Mouse (Mus musculus) embryo, embryonic 11 days (tissue): ENCODE measurements around the gene Mgst2.

Experiments used
- DNase-seq: peaks from one replicate; pipeline ENCODE4 v3.0.0-alpha.2; 2015

The Mgst2 gene

DNA sequence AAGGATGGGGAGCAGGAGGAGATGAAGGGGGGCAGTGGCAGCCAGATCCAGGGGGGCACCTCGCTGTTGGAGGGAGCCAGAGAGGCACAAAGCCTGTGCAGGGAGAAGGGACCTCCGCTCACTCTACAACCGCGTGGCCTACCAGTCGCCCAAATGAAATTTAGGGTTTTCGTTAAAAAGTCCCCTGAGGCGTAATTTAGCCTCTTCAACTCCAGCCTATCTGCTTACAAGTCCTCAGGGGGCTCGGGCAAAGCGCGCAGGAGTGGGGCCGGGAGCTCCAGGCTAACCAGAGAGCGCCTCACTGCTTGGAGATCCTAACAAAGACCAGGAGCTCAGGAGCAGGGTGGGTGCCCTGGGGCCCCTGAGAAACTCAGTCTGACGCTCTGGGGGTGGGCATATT, 41.8 kb downstream of the Mgst2 start:
- DNase-seq, result peak; percentile 77

DNA sequence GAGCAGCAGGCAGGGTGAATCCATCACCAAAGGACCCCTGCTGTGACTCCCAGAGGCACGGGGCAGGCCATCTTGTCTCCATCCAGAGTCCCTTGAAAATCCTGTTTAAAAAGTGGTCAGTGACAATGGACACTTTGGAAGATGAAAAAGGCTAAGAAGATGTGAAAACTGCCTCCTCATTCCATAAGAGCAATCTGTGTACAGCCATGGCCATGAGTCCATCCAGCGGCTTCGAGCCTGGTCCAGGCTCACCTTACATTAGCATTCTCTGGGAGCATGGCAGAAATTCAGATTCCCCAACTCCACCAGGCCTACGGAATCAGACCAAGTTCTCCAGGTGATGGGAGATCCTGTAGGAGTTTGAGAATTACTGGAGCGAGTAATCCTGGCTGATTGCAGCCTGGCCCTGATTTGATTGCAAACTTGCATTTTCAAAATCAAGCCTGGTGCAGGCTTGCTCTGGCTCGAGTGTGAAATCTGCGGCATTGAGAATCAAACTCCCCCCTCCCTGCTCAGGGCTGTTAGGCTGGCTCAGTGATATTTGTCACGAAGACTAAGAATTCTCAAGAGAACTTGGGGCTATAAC, 42.6 kb downstream of the Mgst2 start:
- no peak for DNase-seq

GRCm38 (mm10) chr3:51703478-51703877, 43.3 kb downstream of the Mgst2 start:
- DNase-seq, result peak; percentile 54

DNA sequence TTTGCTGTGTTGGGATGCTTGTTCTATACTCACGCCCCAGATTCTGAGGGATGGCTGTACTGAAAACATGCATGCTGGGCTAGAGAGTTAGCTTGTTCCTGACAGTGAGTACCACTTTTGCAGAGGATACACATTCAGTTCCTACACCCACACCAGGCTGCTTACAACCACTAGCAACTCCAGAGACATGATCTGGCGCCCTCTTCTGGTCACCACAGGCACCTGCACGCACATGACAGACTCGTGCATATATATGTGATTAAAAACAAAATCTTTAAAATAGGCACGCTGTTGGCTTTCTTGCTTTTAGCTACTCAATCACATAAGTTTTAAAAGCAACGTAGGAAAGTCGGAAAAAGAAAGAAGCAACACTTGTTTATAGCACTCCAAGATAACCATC, 45.1 kb downstream of the Mgst2 start:
- no peak for DNase-seq

DNA sequence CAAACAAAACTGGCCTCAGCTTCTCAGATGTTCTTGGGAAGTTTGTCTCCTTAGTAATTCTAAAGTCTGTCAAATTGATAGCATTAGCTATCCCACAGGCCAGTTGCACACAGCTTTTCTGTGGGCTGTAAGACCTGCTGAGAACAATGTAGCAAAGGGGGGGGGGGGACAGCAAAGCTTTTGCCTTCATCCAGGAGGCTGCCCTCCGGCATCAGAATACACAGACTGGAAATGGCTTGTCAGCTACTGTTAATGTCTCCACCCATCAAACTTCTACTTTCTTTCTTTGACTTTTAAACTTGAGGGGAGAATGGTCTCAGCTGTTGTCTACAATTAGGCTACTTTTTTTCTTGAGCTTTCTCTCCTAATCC, 48.2 kb downstream of the Mgst2 start:
- no peak for DNase-seq

DNA sequence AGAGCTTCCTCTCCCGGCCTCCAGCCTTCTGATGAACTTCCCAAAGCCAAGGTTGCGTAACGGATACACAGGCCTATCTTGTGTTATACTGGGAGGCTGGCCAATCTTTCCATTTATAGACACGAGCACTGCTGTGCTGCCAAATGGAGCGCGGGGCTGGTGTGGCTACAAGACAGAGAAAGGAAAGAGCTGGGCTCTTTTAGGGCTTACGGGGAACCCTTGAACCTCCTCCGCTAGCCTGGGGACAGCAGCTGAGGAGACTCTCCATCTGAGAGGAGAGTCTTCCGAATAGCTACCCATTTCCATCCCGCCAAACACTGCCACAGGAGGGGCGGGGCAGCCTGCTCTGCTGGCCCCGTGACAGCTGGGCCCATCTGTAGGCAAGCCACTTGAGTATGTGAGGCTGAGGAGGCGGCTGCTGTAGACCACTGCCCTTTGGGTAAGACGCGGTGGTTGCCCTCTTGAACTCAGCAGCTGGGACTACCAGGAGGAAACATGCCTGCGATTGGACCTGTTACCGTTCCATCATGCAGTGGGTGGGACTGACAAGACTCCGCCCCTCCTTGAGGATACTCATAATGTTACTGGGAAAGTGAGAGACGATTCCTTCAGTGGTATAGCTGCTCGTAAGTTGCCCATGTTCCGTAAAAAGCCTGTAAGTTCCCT, 48.7 kb downstream of the Mgst2 start:
- DNase-seq, result peak; percentile 53

GRCm38 (mm10) chr3:51712382-51712781, 52.2 kb downstream of the Mgst2 start:
- DNase-seq, result no peak

GRCm38 (mm10) chr3:51713233-51713632, 53.1 kb downstream of the Mgst2 start:
- peak; percentile 79 for DNase-seq

DNA sequence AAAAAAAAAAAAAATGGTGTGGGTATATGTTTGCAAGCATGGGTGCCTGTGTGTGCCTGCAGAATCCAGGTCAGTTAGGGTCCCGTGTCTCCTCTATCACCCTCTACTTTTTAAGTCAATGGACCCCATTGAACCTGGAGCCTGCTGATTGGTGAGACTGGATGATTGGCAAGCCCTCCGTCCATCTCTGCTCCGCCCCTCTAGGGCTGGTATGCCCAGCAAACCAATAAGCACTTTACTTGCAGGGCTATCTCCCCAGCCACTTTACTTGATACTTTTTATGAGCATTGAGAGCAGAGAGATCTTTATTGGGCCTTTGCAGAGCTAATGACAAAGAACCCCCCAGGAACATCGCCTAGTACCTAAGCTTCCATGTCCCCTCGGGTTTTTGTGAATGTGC, 54.3 kb downstream of the Mgst2 start:
- no peak for DNase-seq

DNA sequence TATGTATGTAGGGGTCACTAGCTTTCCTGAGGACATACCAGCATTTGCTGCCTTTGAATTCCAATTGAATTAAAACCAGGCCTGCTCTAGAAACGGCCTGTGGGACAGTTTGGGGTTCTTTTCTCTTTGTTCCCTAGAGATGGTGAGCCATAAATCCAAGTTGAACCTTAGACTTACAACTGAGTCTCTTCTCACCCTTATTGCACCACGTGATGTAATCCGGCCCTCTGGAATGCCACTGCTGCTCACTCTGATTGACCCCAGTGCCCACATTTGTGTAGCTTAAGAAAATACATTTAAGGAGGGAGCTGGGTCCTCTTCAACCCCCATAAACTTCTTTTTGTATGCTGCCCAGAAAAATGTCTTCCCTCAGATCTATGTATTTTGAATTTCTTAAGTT, 57.3 kb downstream of the Mgst2 start:
- DNase-seq, result peak; percentile 50

DNA sequence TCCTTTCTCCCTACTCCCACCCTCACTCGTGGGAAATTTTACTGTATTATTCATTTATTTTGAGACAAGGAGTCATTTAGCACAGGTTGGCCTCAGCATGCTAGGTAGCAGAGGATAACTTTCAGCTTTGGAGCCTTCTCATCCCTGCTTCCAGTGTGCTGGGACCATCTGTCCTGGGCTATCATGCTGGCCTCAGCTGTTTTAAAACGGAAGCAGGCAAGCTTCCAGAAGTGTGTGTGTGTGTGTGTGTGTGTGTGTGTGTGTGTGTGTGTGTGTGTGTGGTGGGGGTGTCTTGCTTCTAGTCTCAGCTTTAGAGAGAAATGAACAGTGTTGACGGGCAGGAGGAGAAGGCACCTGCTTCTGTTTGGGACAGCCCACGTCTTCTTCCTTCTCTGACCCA, 57.7 kb downstream of the Mgst2 start:
- no peak for DNase-seq

DNA sequence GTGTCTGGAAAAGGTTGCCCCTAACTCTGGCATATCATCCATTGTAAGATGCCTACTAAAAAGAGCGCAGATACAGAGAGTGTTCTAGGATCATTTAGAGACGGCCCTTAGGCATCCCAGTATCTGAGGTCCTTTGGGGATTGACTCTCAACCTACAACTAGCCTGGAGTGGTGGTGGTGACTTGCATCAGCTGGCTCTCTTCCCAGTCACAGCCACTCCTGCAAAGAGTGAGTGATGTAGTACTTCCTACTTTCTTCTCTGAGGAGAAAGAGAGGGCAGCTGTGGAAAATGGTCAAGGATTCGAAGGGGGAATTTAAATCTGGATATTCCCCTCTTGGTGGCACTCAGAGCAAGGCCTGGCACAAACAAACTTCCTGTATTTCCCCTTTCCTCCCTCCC, 59.2 kb downstream of the Mgst2 start:
- no peak for DNase-seq

DNA sequence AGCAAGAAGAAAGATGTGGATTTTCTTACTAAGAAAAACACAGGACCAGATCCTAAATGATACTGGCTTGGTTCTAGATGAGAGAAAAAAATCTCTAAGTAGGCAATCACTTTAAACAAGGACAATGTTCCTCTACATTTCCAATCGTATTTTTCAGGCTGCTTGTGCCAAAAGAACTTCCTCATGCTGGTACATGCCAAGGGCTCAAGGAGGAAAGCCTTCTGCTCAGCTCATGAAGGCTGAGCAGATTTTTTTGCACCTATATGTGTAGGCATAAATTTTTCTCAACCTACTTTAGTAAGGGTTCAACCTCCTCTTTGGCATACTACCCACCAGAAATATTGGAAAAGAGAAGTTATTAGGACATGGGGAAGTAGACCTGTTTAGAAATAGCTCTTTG, 59.8 kb downstream of the Mgst2 start:
- DNase-seq, result no peak

GRCm38 (mm10) chr3:51726257-51726656, 66.1 kb downstream of the Mgst2 start:
- no peak for DNase-seq

GRCm38 (mm10) chr3:51727487-51727886, 67.3 kb downstream of the Mgst2 start:
- DNase-seq, result no peak

DNA sequence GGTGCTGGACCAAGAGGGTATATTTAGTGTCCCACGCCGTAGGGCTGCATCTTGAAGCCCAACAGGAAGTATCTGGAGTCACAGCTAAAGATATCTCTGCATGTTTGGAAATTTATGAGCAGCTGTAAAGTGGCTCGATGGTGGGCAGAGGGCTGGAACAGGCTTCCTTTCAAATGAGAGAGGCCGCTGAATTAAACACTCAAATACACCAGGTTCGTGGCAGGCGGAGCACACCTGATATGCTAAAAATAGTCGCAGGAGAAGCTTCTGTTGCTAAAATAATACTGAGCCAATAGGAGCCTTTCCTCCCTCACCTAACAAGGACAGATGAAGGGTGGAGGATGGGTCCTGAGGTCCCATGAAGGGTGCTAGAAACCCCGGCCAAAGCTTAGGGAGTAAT, 67.8 kb downstream of the Mgst2 start:
- no peak for DNase-seq

DNA sequence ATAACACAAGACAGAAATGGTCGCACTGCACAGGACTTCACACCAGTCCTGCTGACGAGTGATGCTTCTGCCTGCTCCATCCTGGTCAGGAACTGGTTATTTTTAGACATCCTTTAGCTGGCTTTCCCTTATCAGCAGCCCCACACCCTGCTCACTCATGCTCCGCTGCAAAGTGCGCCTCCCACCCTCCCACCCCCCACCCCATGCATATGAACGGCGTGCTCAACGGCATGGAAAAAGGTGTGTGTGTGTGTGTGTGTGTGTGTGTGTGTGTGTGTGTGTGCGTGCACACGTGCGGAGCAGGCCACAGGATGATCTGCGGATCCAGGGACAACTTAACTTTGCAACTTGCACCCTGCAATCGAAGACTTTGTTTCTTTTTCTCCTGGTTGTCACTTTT, 68.3 kb downstream of the Mgst2 start:
- DNase-seq, result no peak

- no peak for DNase-seq
Measured at GRCm38 (mm10) chr3:51729109-51729918, 69.2 kb downstream of the Mgst2 start.

DNA sequence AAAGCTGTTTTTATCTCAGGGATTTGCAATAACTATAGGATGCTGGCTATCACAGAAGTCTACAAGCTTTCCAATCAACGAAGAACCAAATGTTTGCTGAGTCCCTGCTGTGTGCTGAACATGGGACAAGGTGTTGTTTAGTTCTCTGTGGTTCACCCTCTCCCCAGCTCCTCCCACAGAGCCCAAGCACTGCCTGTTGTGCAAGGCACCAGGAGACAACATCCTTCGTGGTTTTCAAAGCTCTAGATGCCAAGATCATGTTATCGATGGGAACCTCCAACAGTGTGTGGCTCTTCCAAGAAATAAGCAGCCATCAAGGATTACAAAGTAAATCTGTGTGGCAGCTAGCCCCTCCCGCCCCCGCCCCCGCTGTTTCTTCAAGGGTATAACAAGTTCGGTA, 70.5 kb downstream of the Mgst2 start:
- no peak for DNase-seq

GRCm38 (mm10) chr3:51731949-51732636, 71.9 kb downstream of the Mgst2 start:
- no peak for DNase-seq
